Mouse (Mus musculus) midbrain, postnatal 0 days (tissue): ENCODE data around the gene Dync1i1. TPM values are rescaled to one million over a fixed set of nuclear protein-coding genes. Genes with fewer than 3 reads are reported as not detected.

Experiments used
- ATAC-seq: fragments of 200-750 bp; cut with Nextera tagmentation; 2 replicates; pipeline ENCODE4 v1.8.0; 2017; ENCODE audit warnings: moderate number of reproducible peaks, mild to moderate bottlenecking, moderate TSS enrichment, moderate library complexity; ENCODE audit not compliant: low FRiP score
- DNase-seq: peaks from one replicate; pipeline ENCODE4 v3.0.0-alpha.2; 2015; ENCODE audit warnings: low spot score
- H3K27ac ChIP-seq: fragments of 300-500 bp; sonication (generic); 2 replicates; pipeline ENCODE4 v1.5.1; 2014; ENCODE audit warnings: low read depth, mild to moderate bottlenecking, low read length, mixed read lengths
- H3K27me3 ChIP-seq: fragments of 300-500 bp; sonication (generic); 2 replicates; pipeline ENCODE4 v1.6.1; 2014; ENCODE audit warnings: low read length, control low read depth, mixed read lengths; ENCODE audit not compliant: insufficient read depth
- H3K36me3 ChIP-seq: fragments of 300-500 bp; sonication (generic); 2 replicates; pipeline ENCODE4 v1.6.1; 2014; ENCODE audit warnings: low read length, control low read depth, mixed read lengths; ENCODE audit not compliant: insufficient read depth
- H3K4me1 ChIP-seq: fragments of 300-500 bp; sonication (generic); 2 replicates; pipeline ENCODE4 v1.6.1; 2014; ENCODE audit warnings: mild to moderate bottlenecking, control low read depth, antibody characterized with exemption, low read length, mixed read lengths; ENCODE audit not compliant: insufficient read depth
- H3K4me2 ChIP-seq: fragments of 300-500 bp; sonication (generic); 2 replicates; pipeline ENCODE4 v1.6.1; 2014; ENCODE audit warnings: low read depth, mild to moderate bottlenecking, low read length, mixed read lengths; ENCODE audit not compliant: poor library complexity, severe bottlenecking
- H3K4me3 ChIP-seq: fragments of 300-500 bp; sonication (generic); 2 replicates; pipeline ENCODE4 v1.5.1; 2014; ENCODE audit warnings: low read depth, mild to moderate bottlenecking, low read length, moderate library complexity
- H3K9ac ChIP-seq: fragments of 300-500 bp; sonication (generic); replicated peaks from 2 replicates; pipeline ENCODE4 v1.6.1; 2014; ENCODE audit warnings: mild to moderate bottlenecking, low read length, moderate library complexity, mixed read lengths; ENCODE audit not compliant: poor library complexity, severe bottlenecking
- H3K9me3 ChIP-seq: fragments of 300-500 bp; sonication (generic); 2 replicates; pipeline ENCODE4 v1.6.1; 2016; ENCODE audit warnings: low read length, control low read depth
- CTCF ChIP-seq: IDR thresholded peaks from 2 replicates; pipeline ENCODE4 v1.5.1; 2016; ENCODE audit warnings: antibody characterized with exemption, mild to moderate bottlenecking
- WGBS: fragments of 180-500 bp; shearing (Covaris S2); extraction: QIAGEN DNeasy Blood & Tissue Kit; methylation state at CpG from one replicate; pipeline ENCODE4 v1.1.7; 2014; 5-methylcytosine and 5-hydroxymethylcytosine counted together
- polyA plus RNA-seq: library from polyadenylated mRNA; unstranded; fragments of >200 nt; fragmentation: Nextera tagmentation; extraction: Ambion mirVana; gene quantifications from 2 replicates; pipeline ENCODE4 v1.2.1, GENCODE M21; 2015
- total RNA-seq: library from RNA; depleted of rRNA; stranded (reverse); fragments of >200 nt; gene quantifications from 2 replicates; pipeline ENCODE4 v1.2.3, GENCODE M21; 2014

Gene Dync1i1
- total and polyA plus RNA-seq, 2 experiments from 2014 or later = 64.0 to 73.1 TPM

- Histone ChIP-seq H3K4me3 (no peak overlapping the region), H3K36me3 (no peaks in the 10 kb centered on the region), H3K27me3 (no peaks in the 10 kb centered on the region), H3K4me2 (no peak overlapping the region), H3K4me1 (no peaks in the 10 kb centered on the region), H3K27ac (no peak overlapping the region), H3K9me3 (no peaks in the 10 kb centered on the region), H3K9ac (no peak overlapping the region)
- DNase-seq (no peak), ATAC-seq (no peak)
- TF ChIP-seq CTCF = no peak
These were observed 9.0 kb downstream of the Dync1i1 start for GRCm38 (mm10) chr6:5734398-5734797.

- Histone ChIP-seq H3K9me3 (no peaks in the 10 kb centered on the region), H3K9ac (no peak overlapping the region), H3K36me3 (no peaks in the 10 kb centered on the region), H3K4me3 (no peak overlapping the region), H3K4me2 (no peak overlapping the region), H3K27ac (no peak overlapping the region), H3K4me1 (no peaks in the 10 kb centered on the region), H3K27me3 (no peaks in the 10 kb centered on the region)
- DNase-seq (no peak), ATAC-seq (no peak)
- no peak for TF ChIP-seq CTCF
- 91% methylated on average over 1 of the region's 1 CpGs for WGBS
These were observed 9.4 kb downstream of the Dync1i1 start for GRCm38 (mm10) chr6:5734862-5735261.

DNA sequence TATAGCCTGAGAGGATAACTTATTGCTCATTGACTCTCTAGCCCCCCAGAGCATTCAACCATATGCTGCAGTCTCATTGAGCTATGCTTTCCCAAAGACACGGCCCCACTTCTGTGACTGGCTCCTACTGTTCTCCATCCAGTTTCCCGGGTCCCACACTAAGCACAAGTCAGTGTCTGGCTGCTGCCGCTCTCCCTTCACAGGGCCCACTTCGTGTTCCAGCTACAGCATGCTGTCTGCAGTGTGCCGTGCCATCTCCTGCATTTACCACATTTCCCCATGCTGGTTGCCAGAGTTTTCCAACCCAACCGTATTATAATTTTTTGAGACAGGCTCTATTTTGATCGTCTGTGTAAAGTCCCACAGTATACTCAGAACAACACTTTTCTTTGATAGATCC, 14.3 kb downstream of the Dync1i1 start:
- no peak overlapping the region for H3K27ac ChIP-seq
- TF ChIP-seq CTCF = no peak
- no peaks in the 10 kb centered on the region for H3K9me3 ChIP-seq
- no peaks in the 10 kb centered on the region for H3K36me3 ChIP-seq
- WGBS = 74% methylated on average over 7 of the region's 7 CpGs
- ATAC-seq = no peak; the same call in 1 of the 2 replicates
- H3K4me1 ChIP-seq = no peaks in the 10 kb centered on the region
- no peaks in the 10 kb centered on the region for H3K27me3 ChIP-seq
- DNase-seq = peak; percentile 75
- no peak overlapping the region for H3K9ac ChIP-seq
- no peak overlapping the region for H3K4me2 ChIP-seq
- H3K4me3 ChIP-seq = no peak overlapping the region

- Histone ChIP-seq H3K27ac (no peak overlapping the region), H3K4me2 (no peak overlapping the region), H3K9me3 (no peaks in the 10 kb centered on the region), H3K27me3 (no peaks in the 10 kb centered on the region), H3K9ac (no peak overlapping the region), H3K4me1 (no peaks in the 10 kb centered on the region), H3K4me3 (no peak overlapping the region), H3K36me3 (no peaks in the 10 kb centered on the region)
- DNase-seq (no peak), ATAC-seq (no peak)
- WGBS = 74% methylated on average over 6 of the region's 6 CpGs
- no peak for TF ChIP-seq CTCF
These were observed 16.1 kb downstream of the Dync1i1 start for GRCm38 (mm10) chr6:5741395-5742032.

GRCm38 (mm10) chr6:5750079-5750711, 24.8 kb downstream of the Dync1i1 start:
- ATAC-seq (no peak), DNase-seq (no peak)
- no peaks in the 10 kb centered on the region for H3K9me3 ChIP-seq
- 84% methylated on average over 6 of the region's 6 CpGs for WGBS
- H3K4me2 ChIP-seq = no peak overlapping the region
- no peak for TF ChIP-seq CTCF
- no peaks in the 10 kb centered on the region for H3K36me3 ChIP-seq
- H3K9ac ChIP-seq = no peak overlapping the region
- no peak overlapping the region for H3K4me3 ChIP-seq
- no peak overlapping the region for H3K27ac ChIP-seq
- H3K4me1 ChIP-seq = no peaks in the 10 kb centered on the region
- H3K27me3 ChIP-seq = no peaks in the 10 kb centered on the region

- DNase-seq (peak; percentile 36), ATAC-seq (no peak)
- no peaks in the 10 kb centered on the region for H3K4me1 ChIP-seq
- H3K4me2 ChIP-seq = no peak overlapping the region
- H3K27ac ChIP-seq = no peak overlapping the region
- no peak overlapping the region for H3K9ac ChIP-seq
- no peaks in the 10 kb centered on the region for H3K9me3 ChIP-seq
- H3K36me3 ChIP-seq = no peaks in the 10 kb centered on the region
- 62% methylated on average over 16 of the region's 16 CpGs for WGBS
- H3K27me3 ChIP-seq = no peaks in the 10 kb centered on the region
- no peak overlapping the region for H3K4me3 ChIP-seq
- no peak for TF ChIP-seq CTCF
These were observed 26.7 kb downstream of the Dync1i1 start for GRCm38 (mm10) chr6:5752128-5752527.
